Mouse (Mus musculus): ENCODE results near the gene Pabpn1. TPM values are rescaled to one million over a fixed set of nuclear protein-coding genes. Genes with fewer than 3 reads are reported as not detected.
A peak's percentile ranks its signal among the peaks of the same experiment; 100 is the strongest.

Gene Pabpn1
- polyA plus RNA-seq, 1 experiment from 2014 or later, result 158 TPM

GRCm38 (mm10) chr14:54925349-54926342 is 33.3 kb downstream of the Pabpn1 start, which contains the start of gene Efs:
TSS of gene Efs (minus strand) at chr14:54926126.
- Histone ChIP-seq H3K36me3 (peaks cover 6% of the 10 kb centered on the region; the same call in 1 of the 2 replicates), H3K27ac (replicated peaks) (peak within 1 kb of the TSS; percentile 88), H3K4me1 (peaks cover 49% of the 10 kb centered on the region), H3K4me3 (replicated peaks) (peak within 1 kb of the TSS; percentile 52), H3K27me3 (replicated peaks) (0 out of 2 replicates have a peak, but pooled peaks cover 3% of the 10 kb centered on the region), H3K4me2 (peak within 1 kb of the TSS; percentile 97), H3K9me3 (replicated peaks) (no peaks in the 10 kb centered on the region; the same call in 1 of the 2 replicates), H3K9ac (replicated peaks) (peak within 1 kb of the TSS; percentile 68)
- ATAC-seq (ENCODE audit: low FRiP score), result peak; percentile 45
- WGBS, result under 1% methylated on average over 57 of the region's 57 CpGs

GRCm38 (mm10) chr14:54926401-54927158 is 34.3 kb downstream of the Pabpn1 start:
- Histone ChIP-seq H3K36me3 (no peaks in the 10 kb centered on the region), H3K4me1 (peaks cover 49% of the 10 kb centered on the region), H3K9me3 (replicated peaks) (no peaks in the 10 kb centered on the region; the same call in 1 of the 2 replicates), H3K27ac (replicated peaks) (peak overlapping the region; percentile 88), H3K9ac (replicated peaks) (peak overlapping the region; percentile 68), H3K27me3 (replicated peaks) (0 out of 2 replicates have a peak, but pooled peaks cover 3% of the 10 kb centered on the region), H3K4me2 (peak overlapping the region; percentile 97), H3K4me3 (replicated peaks) (peak overlapping the region; percentile 52)
- ATAC-seq (ENCODE audit: low FRiP score), result peak; percentile 71
- WGBS, result under 1% methylated on average over 46 of the region's 58 CpGs

GRCm38 (mm10) chr14:54927296-54927695 is 35.0 kb downstream of the Pabpn1 start:
- H3K4me2 ChIP-seq, result peak overlapping the region; percentile 97
- no peaks in the 10 kb centered on the region for H3K36me3 ChIP-seq
- H3K9ac ChIP-seq (replicated peaks), result peak overlapping the region; percentile 68; the same call in 1 of the 2 replicates
- 0 out of 2 replicates have a peak, but pooled peaks cover 3% of the 10 kb centered on the region for H3K27me3 ChIP-seq (replicated peaks)
- peaks cover 49% of the 10 kb centered on the region for H3K4me1 ChIP-seq
- H3K27ac ChIP-seq (replicated peaks), result peak overlapping the region; percentile 88
- no peak for ATAC-seq (ENCODE audit: low FRiP score)
- H3K9me3 ChIP-seq (replicated peaks), result no peaks in the 10 kb centered on the region
- WGBS, result 13% methylated on average over 7 of the region's 7 CpGs
- H3K4me3 ChIP-seq (replicated peaks), result peak overlapping the region; percentile 52

GRCm38 (mm10) chr14:54929801-54930200 is 37.5 kb downstream of the Pabpn1 start:
- no peak for ATAC-seq (ENCODE audit: low FRiP score)
- Histone ChIP-seq H3K4me1 (peaks cover 38% of the 10 kb centered on the region), H3K9me3 (replicated peaks) (no peaks in the 10 kb centered on the region), H3K27ac (replicated peaks) (no peak overlapping the region), H3K4me3 (replicated peaks) (no peak overlapping the region), H3K27me3 (replicated peaks) (0 out of 2 replicates have a peak, but pooled peaks cover 3% of the 10 kb centered on the region), H3K4me2 (no peak overlapping the region), H3K36me3 (no peaks in the 10 kb centered on the region), H3K9ac (replicated peaks) (no peak overlapping the region)
- 82% methylated on average over 5 of the region's 5 CpGs for WGBS

- Histone ChIP-seq H3K4me3 (replicated peaks) (no peak overlapping the region), H3K27me3 (replicated peaks) (0 out of 2 replicates have a peak, but pooled peaks cover 3% of the 10 kb centered on the region), H3K9me3 (replicated peaks) (no peaks in the 10 kb centered on the region), H3K4me1 (peaks cover 32% of the 10 kb centered on the region), H3K27ac (replicated peaks) (no peak overlapping the region), H3K36me3 (no peaks in the 10 kb centered on the region), H3K9ac (replicated peaks) (no peak overlapping the region), H3K4me2 (no peak overlapping the region)
- ATAC-seq (ENCODE audit: low FRiP score), result no peak
- WGBS, result 7% methylated on average over 2 of the region's 2 CpGs
Measured at GRCm38 (mm10) chr14:54930431-54930830, 38.1 kb downstream of the Pabpn1 start.

GRCm38 (mm10) chr14:54932645-54933150 is 40.4 kb downstream of the Pabpn1 start, which contains the start of gene Il25:
TSS of gene Il25 (plus strand) at chr14:54932695.
- H3K4me2 ChIP-seq, result no peak within 1 kb of the TSS
- H3K27ac ChIP-seq (replicated peaks), result no peak within 1 kb of the TSS

GRCm38 (mm10) chr14:54935904-54936830 is 43.9 kb downstream of the Pabpn1 start, which contains the start of gene Cmtm5:
TSS of gene Cmtm5 (plus strand) at chr14:54936261.
- Histone ChIP-seq H3K4me2 (peak within 1 kb of the TSS; percentile 39), H3K9ac (replicated peaks) (peak within 1 kb of the TSS; percentile 10; the same call in 1 of the 2 replicates), H3K4me3 (replicated peaks) (no peak within 1 kb of the TSS)

More at GRCm38 (mm10) chr14:54932645-54933150, 40.4 kb downstream of the Pabpn1 start, which contains the start of gene Il25:
- Histone ChIP-seq H3K36me3 (no peaks in the 10 kb centered on the region), H3K27me3 (replicated peaks) (0 out of 2 replicates have a peak, but pooled peaks cover 1% of the 10 kb centered on the region), H3K4me1 (peaks cover 19% of the 10 kb centered on the region), H3K4me3 (replicated peaks) (no peak within 1 kb of the TSS), H3K9ac (replicated peaks) (no peak within 1 kb of the TSS), H3K9me3 (replicated peaks) (no peaks in the 10 kb centered on the region)
- ATAC-seq (ENCODE audit: low FRiP score), result no peak
- 20% methylated on average over 6 of the region's 6 CpGs for WGBS

GRCm38 (mm10) chr14:54936831-54937160 is 44.5 kb downstream of the Pabpn1 start:
- WGBS, result 57% methylated on average over 6 of the region's 6 CpGs
- Histone ChIP-seq H3K4me3 (replicated peaks) (no peak overlapping the region), H3K4me1 (peaks cover 15% of the 10 kb centered on the region), H3K9me3 (replicated peaks) (no peaks in the 10 kb centered on the region), H3K9ac (replicated peaks) (peak overlapping the region; percentile 10; the same call in 1 of the 2 replicates), H3K4me2 (peak overlapping the region; percentile 39), H3K27me3 (replicated peaks) (no peaks in the 10 kb centered on the region), H3K36me3 (no peaks in the 10 kb centered on the region), H3K27ac (replicated peaks) (peak overlapping the region; percentile 49)
- ATAC-seq (ENCODE audit: low FRiP score), result no peak

More at GRCm38 (mm10) chr14:54935904-54936830, 43.9 kb downstream of the Pabpn1 start, which contains the start of gene Cmtm5:
- H3K4me1 ChIP-seq, result peaks cover 15% of the 10 kb centered on the region
- H3K36me3 ChIP-seq, result no peaks in the 10 kb centered on the region
- no peaks in the 10 kb centered on the region for H3K27me3 ChIP-seq (replicated peaks)
- H3K9me3 ChIP-seq (replicated peaks), result no peaks in the 10 kb centered on the region
- H3K27ac ChIP-seq (replicated peaks), result peak within 1 kb of the TSS; percentile 49
- 32% methylated on average over 8 of the region's 8 CpGs for WGBS
- ATAC-seq (ENCODE audit: low FRiP score), result peak; percentile 65

- H3K4me2 ChIP-seq, result peak overlapping the region; percentile 3; the same call in 1 of the 2 replicates
- H3K4me1 ChIP-seq, result peaks cover 15% of the 10 kb centered on the region
- H3K27ac ChIP-seq (replicated peaks), result no peak overlapping the region
Measured at GRCm38 (mm10) chr14:54937361-54938182, 45.3 kb downstream of the Pabpn1 start.

More at GRCm38 (mm10) chr14:54937361-54938182, 45.3 kb downstream of the Pabpn1 start:
- no peaks in the 10 kb centered on the region for H3K36me3 ChIP-seq
- no peaks in the 10 kb centered on the region for H3K27me3 ChIP-seq (replicated peaks)
- H3K9ac ChIP-seq (replicated peaks), result no peak overlapping the region
- no peaks in the 10 kb centered on the region for H3K9me3 ChIP-seq (replicated peaks)
- no peak for ATAC-seq (ENCODE audit: low FRiP score)
- WGBS, result 91% methylated on average over 16 of the region's 16 CpGs
- H3K4me3 ChIP-seq (replicated peaks), result no peak overlapping the region

Data from neural tube, embryonic 15.5 days (tissue).